ENCODE assay signal across 1 mouse cellular context in the genomic region with DNA sequence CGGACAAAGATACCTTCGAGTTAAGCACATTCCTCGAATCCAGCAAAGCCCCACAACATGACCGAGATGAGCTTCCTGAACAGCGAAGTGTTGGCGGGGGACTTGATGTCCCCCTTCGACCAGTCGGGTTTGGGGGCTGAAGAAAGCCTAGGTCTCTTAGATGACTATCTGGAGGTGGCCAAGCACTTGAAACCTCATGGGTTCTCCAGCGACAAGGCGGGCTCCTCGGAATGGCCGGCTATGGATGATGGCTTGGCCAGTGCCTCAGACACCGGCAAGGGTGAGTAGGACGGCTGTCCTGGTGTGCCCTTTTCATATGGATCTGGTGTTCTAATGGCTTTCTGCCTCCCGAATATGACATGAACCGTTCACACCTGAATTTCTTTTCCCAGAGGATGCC.
TF ChIP-seq lines count a peak whose summit lies in the region.

No protein-coding gene starts in this region.

TF ChIP-seq in CH12.LX, 34 proteins besides CTCF, POLR2A, EP300 and RAD21:
- 0 out of 2 replicates have a peak, but pooled peaks have one; percentile 71 for TF ChIP-seq CHD1 (IDR thresholded peaks at IDR 0.05; ENCODE audit: low read depth, low read length)
- no peak for TF ChIP-seq JUND (conservative IDR thresholded peaks at IDR 0.05; ENCODE audit: low read depth, low read length)
